Mouse (Mus musculus) midbrain, embryonic 15.5 days (tissue): Measurements from ENCODE around the gene Pgam1. TPM values are rescaled to one million over a fixed set of nuclear protein-coding genes. Genes with fewer than 3 reads are reported as not detected.

ENCODE experiments used
- ATAC-seq: fragments of 200-750 bp; cut with Nextera tagmentation; replicated peaks from 2 replicates; pipeline ENCODE4 v1.8.0; 2017; ENCODE audit warnings: moderate TSS enrichment
- H3K27ac ChIP-seq: fragments of 300-500 bp; sonication (generic); 2 replicates; pipeline ENCODE4 v1.5.1; 2015; ENCODE audit warnings: mild to moderate bottlenecking, inconsistent platforms
- H3K27me3 ChIP-seq: fragments of 300-500 bp; sonication (generic); replicated peaks from 2 replicates; pipeline ENCODE4 v1.6.1; 2015; ENCODE audit warnings: inconsistent platforms
- H3K36me3 ChIP-seq: fragments of 300-500 bp; sonication (generic); replicated peaks from 2 replicates; pipeline ENCODE4 v1.6.1; 2015; ENCODE audit warnings: inconsistent platforms
- H3K4me1 ChIP-seq: fragments of 300-500 bp; sonication (generic); 2 replicates; pipeline ENCODE4 v1.6.1; 2015; ENCODE audit warnings: inconsistent platforms
- H3K4me2 ChIP-seq: fragments of 300-500 bp; sonication (generic); 2 replicates; pipeline ENCODE4 v1.6.1; 2015; ENCODE audit warnings: inconsistent platforms, mild to moderate bottlenecking, moderate library complexity
- H3K4me3 ChIP-seq: fragments of 300-500 bp; sonication (generic); 2 replicates; pipeline ENCODE4 v1.5.1; 2015; ENCODE audit warnings: mild to moderate bottlenecking, inconsistent platforms
- H3K9ac ChIP-seq: fragments of 300-500 bp; sonication (generic); 2 replicates; pipeline ENCODE4 v1.6.1; 2015; ENCODE audit warnings: mild to moderate bottlenecking, inconsistent platforms
- H3K9me3 ChIP-seq: fragments of 300-500 bp; sonication (generic); 2 replicates; pipeline ENCODE4 v1.6.1; 2016; ENCODE audit warnings: inconsistent platforms
- WGBS: fragments of 180-500 bp; shearing (Covaris S2); methylation state at CpG from one replicate; pipeline ENCODE4 v1.1.7; 2015; ENCODE audit warnings: mixed read lengths; 5-methylcytosine and 5-hydroxymethylcytosine counted together
- polyA plus RNA-seq: library from polyadenylated mRNA; unstranded; fragments of >200 nt; fragmentation: Nextera tagmentation; extraction: Ambion mirVana; gene quantifications from 2 replicates; pipeline ENCODE4 v1.2.1, GENCODE M21; 2015

The Pgam1 gene
- polyA plus RNA-seq, 1 experiment from 2014 or later, result 484 TPM

DNA sequence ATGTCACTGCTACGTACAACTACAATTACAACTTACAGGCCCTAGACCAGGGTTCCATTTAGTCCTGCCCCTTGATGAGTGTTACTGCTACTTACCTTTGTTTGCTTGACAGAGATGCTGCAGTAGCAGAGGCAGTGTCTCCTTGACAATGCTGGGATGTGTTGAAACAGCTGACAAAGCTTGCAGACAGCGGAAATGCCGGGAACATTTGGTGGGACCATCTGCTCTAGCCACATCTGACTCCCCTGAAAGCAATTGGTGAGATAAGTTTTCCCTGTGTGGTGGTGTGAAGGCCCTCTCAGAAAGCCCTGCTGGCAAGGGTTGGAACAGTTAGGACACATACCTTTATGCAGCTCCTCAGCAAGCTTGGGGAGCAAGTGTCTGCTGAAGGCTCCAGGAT lies 41.9 kb downstream of the Pgam1 start:
- Histone ChIP-seq H3K27me3 (no peaks in the 10 kb centered on the region), H3K36me3 (peaks cover 54% of the 10 kb centered on the region), H3K9ac (no peak overlapping the region), H3K9me3 (no peaks in the 10 kb centered on the region), H3K4me3 (no peak overlapping the region), H3K4me2 (no peak overlapping the region), H3K27ac (no peak overlapping the region), H3K4me1 (no peaks in the 10 kb centered on the region)
- 91% methylated on average over 3 of the region's 3 CpGs for WGBS
- no peak for ATAC-seq

Other genes with a start within 250 kb of the Pgam1 start
- gene Slit1, start 168.3 kb upstream of the Pgam1 start, polyA plus RNA-seq, result 23.9 and 26.7 TPM in 2 replicates
- gene Arhgap19, start 109.9 kb upstream of the Pgam1 start, polyA plus RNA-seq, result 5.2 and 6.2 TPM in 2 replicates
- 30.1 and 30.9 TPM in 2 replicates for gene Frat1, start 82.0 kb upstream of the Pgam1 start, polyA plus RNA-seq
- gene Frat2, start 63.8 kb upstream of the Pgam1 start, polyA plus RNA-seq, result 9.5 and 9.7 TPM in 2 replicates
- gene Rrp12, start 15.8 kb upstream of the Pgam1 start, polyA plus RNA-seq, result 16.7 and 18.5 TPM in 2 replicates
- gene Exosc1, start 21.5 kb downstream of the Pgam1 start, polyA plus RNA-seq, result 53.1 and 61.1 TPM in 2 replicates
- 88.0 and 91.9 TPM in 2 replicates for gene Zdhhc16, start 21.6 kb downstream of the Pgam1 start, polyA plus RNA-seq
- 34.9 and 37.5 TPM in 2 replicates for gene Mms19, start 69.2 kb downstream of the Pgam1 start, polyA plus RNA-seq
- gene Ubtd1, start 69.8 kb downstream of the Pgam1 start, polyA plus RNA-seq, result 10.0 and 13.6 TPM in 2 replicates
- 0.56 and 0.83 TPM in 2 replicates for gene Ankrd2, start 124.1 kb downstream of the Pgam1 start, polyA plus RNA-seq
- gene Hoga1, start 133.7 kb downstream of the Pgam1 start, polyA plus RNA-seq, result 1.1 and 1.3 TPM in 2 replicates
- not detected in 2 replicates for gene 4933411K16Rik, start 140.3 kb downstream of the Pgam1 start, polyA plus RNA-seq
- gene Morn4, start 174.4 kb downstream of the Pgam1 start, polyA plus RNA-seq, result 154 and 162 TPM in 2 replicates
- 30.1 and 30.6 TPM in 2 replicates for gene Pi4k2a, start 178.5 kb downstream of the Pgam1 start, polyA plus RNA-seq
- gene Avpi1, start 217.1 kb downstream of the Pgam1 start, polyA plus RNA-seq, result 6.3 and 7.3 TPM in 2 replicates
- 2.9 and 4.6 TPM in 2 replicates for gene Marveld1, start 235.5 kb downstream of the Pgam1 start, polyA plus RNA-seq